Mouse (Mus musculus) CH12.LX (cell line): ENCODE results near the gene Rbp4. TPM values are rescaled to one million over a fixed set of nuclear protein-coding genes. Genes with fewer than 3 reads are reported as not detected.

Source experiments
- DNase-seq: peaks from one replicate; pipeline ENCODE4 v3.0.0-alpha.2; 2013; ENCODE audit errors: extremely low read depth
- H3K27ac ChIP-seq: 2 replicates; pipeline ENCODE4 v1.5.1; 2012; ENCODE audit warnings: low read depth, mild to moderate bottlenecking, control low read depth, moderate library complexity; ENCODE audit not compliant: insufficient read depth
- H3K27me3 ChIP-seq: replicated peaks from 2 replicates; pipeline ENCODE3; 2012; ENCODE audit warnings: inconsistent platforms
- H3K36me3 ChIP-seq, 2 experiments: replicated peaks in 1 of 2; 2 replicates each; pipeline versions ENCODE3 to v1.6.1; 2012; ENCODE audit warnings: inconsistent platforms in 1 of 2, low read length in 1 of 2, mild to moderate bottlenecking in 1 of 2, mixed read lengths in 1 of 2, moderate library complexity in 1 of 2; ENCODE audit not compliant: control insufficient read depth in 1 of 2, insufficient read depth in 1 of 2
- H3K4me1 ChIP-seq, 2 experiments: 2 replicates each; pipeline ENCODE4 v1.6.1; 2012; ENCODE audit warnings: inconsistent platforms in 1 of 2, moderate library complexity in 1 of 2; ENCODE audit not compliant: insufficient read depth in 2 of 2, control insufficient read depth in 1 of 2
- H3K4me2 ChIP-seq: 2 replicates; pipeline ENCODE4 v1.6.1; 2012; ENCODE audit warnings: low read depth, mild to moderate bottlenecking, control low read depth; ENCODE audit not compliant: poor library complexity, insufficient read depth, severe bottlenecking
- H3K4me3 ChIP-seq, 3 experiments: fragments of 150-350 bp in 1 of 3; sonication (generic) in 1 of 3; replicated peaks in 1 of 3; 2 replicates each; pipeline versions ENCODE3 to v1.5.1; 2011 to 2012; ENCODE audit warnings: low read depth in 2 of 3, low read length in 2 of 3, mild to moderate bottlenecking in 2 of 3, moderate library complexity in 2 of 3, control low read depth in 1 of 3, improper control_type of control experiment in 1 of 3, inconsistent platforms in 1 of 3, mixed read lengths in 1 of 3; ENCODE audit not compliant: poor library complexity in 1 of 3
- H3K79me2 ChIP-seq: replicated peaks from 2 replicates; pipeline ENCODE4 v1.6.1; 2012; ENCODE audit warnings: mild to moderate bottlenecking, moderate library complexity; ENCODE audit not compliant: control insufficient read depth, poor library complexity, insufficient read depth, severe bottlenecking; ENCODE audit errors: extremely low read depth
- H3K9ac ChIP-seq: 2 replicates; pipeline ENCODE4 v1.6.1; 2012; ENCODE audit warnings: low read depth, mild to moderate bottlenecking, control low read depth, moderate library complexity; ENCODE audit not compliant: insufficient read depth
- H3K9me3 ChIP-seq: replicated peaks from 2 replicates; pipeline ENCODE3; 2012; ENCODE audit warnings: low read length, inconsistent platforms, mixed read lengths
- BHLHE40 ChIP-seq: IDR thresholded peaks from 2 replicates; pipeline ENCODE4 v1.6.1; 2011; ENCODE audit warnings: mild to moderate bottlenecking, low read depth, low read length, improper control_type of control experiment
- CTCF ChIP-seq, 2 experiments: IDR thresholded peaks in 1 of 2; conservative IDR thresholded peaks in 1 of 2; 2 replicates each; pipeline ENCODE4 v1.5.1; 2011 to 2012; ENCODE audit warnings: low read depth in 2 of 2, low read length in 2 of 2, improper control_type of control experiment in 1 of 2, inconsistent platforms in 1 of 2, mild to moderate bottlenecking in 1 of 2, moderate library complexity in 1 of 2
- EP300 ChIP-seq: IDR thresholded peaks from 2 replicates; pipeline ENCODE4 v1.6.1; 2011; ENCODE audit warnings: low read length, improper control_type of control experiment
- IRF4 ChIP-seq: IDR thresholded peaks from 2 replicates; pipeline ENCODE4 v1.6.1; 2014; ENCODE audit warnings: low read depth, mild to moderate bottlenecking, inconsistent platforms, low read length, improper control_type of control experiment
- MAX ChIP-seq: IDR thresholded peaks from 2 replicates; pipeline ENCODE4 v1.6.1; 2011; ENCODE audit warnings: low read length, improper control_type of control experiment
- MEF2A ChIP-seq: IDR thresholded peaks from 2 replicates; pipeline ENCODE4 v1.6.1; 2014; ENCODE audit warnings: low read depth, mild to moderate bottlenecking, inconsistent platforms, low read length, improper control_type of control experiment, borderline replicate concordance
- MXI1 ChIP-seq: IDR thresholded peaks from 2 replicates; pipeline ENCODE4 v1.6.1; 2011; ENCODE audit warnings: mild to moderate bottlenecking, low read depth, low read length, improper control_type of control experiment
- MYC ChIP-seq: IDR thresholded peaks from 2 replicates; pipeline ENCODE4 v1.6.1; 2011; ENCODE audit warnings: low read depth, mild to moderate bottlenecking, improper control_type of control experiment, low read length
- NRF1 ChIP-seq: IDR thresholded peaks from 2 replicates; pipeline ENCODE4 v1.6.1; 2014; ENCODE audit warnings: low read depth, mild to moderate bottlenecking, inconsistent platforms, low read length, improper control_type of control experiment, moderate library complexity
- POLR2A ChIP-seq: IDR thresholded peaks from 2 replicates; pipeline ENCODE4 v1.6.1; 2011; ENCODE audit warnings: low read depth, mild to moderate bottlenecking, improper control_type of control experiment, low read length
- POLR2AphosphoS2 ChIP-seq: IDR thresholded peaks from 2 replicates; pipeline ENCODE4 v1.6.1; 2011; ENCODE audit warnings: low read depth, low read length, improper control_type of control experiment
- RAD21 ChIP-seq: IDR thresholded peaks from 2 replicates; pipeline ENCODE4 v1.6.1; 2011; ENCODE audit warnings: low read depth, mild to moderate bottlenecking, low read length, improper control_type of control experiment, moderate library complexity
- TCF12 ChIP-seq: IDR thresholded peaks from 2 replicates; pipeline ENCODE4 v1.6.1; 2014; ENCODE audit warnings: low read depth, mild to moderate bottlenecking, inconsistent platforms, low read length, improper control_type of control experiment
- dilution Hi-C: fragments of 300-500 bp; cut with MboI; formaldehyde crosslinking; loops from 2 replicates; pipeline ENCODE4 v1.14.3; 2020; ENCODE audit warnings: low sequenced_read_pairs; ENCODE audit not compliant: extremely low pct_unique_long_range_greater_than_20kb, extremely low pct_ligation_motif_present
- in situ Hi-C: fragments of 300-500 bp; cut with MboI; formaldehyde crosslinking; loops from 3 replicates; pipeline ENCODE4 v1.14.3; 2019; ENCODE audit warnings: low sequenced_read_pairs, low pct_ligation_motif_present, low pct_unique_long_range_greater_than_20kb, mixed read lengths
- polyA plus RNA-seq: library from polyadenylated mRNA; unstranded; fragments of >175 nt; gene quantifications from 2 replicates; pipeline ENCODE4 v1.2.1, GENCODE M21; 2012; ENCODE audit warnings: low read depth; ENCODE audit not compliant: insufficient read length
- total RNA-seq, 2 experiments: library from RNA; depleted of rRNA; stranded (reverse); fragments of 300-350 nt in 1 of 2; fragments of >200 nt in 1 of 2; gene quantifications; 2 replicates each; pipeline ENCODE4 v1.2.3; 2012 to 2014

Gene Rbp4
- total and polyA plus RNA-seq, 3 experiments: 0.13 TPM; not detected in 2

DNA sequence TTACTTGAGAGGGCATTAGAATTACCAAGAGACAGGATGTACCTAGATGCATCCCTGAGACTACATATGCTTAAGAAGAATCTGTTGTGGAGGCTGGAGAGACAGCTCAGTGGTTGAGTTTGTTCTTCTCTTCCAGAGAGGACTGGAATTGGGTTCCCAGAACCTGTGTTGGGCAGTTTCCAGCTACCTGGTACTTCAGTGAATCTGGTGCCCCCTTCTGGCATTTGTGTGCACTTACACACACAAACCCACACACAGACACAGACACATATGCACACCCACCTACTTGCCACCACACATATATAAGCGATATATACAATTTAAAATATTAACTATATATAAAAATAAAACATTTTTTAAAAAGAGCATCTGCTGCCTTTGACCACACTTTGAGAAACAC lies 31.2 kb upstream of the Rbp4 start:
- TF ChIP-seq CTCF (conservative IDR thresholded peaks at IDR 0.05 in 1 of 2, IDR thresholded peaks at IDR 0.05 in 1 of 2; ENCODE audit: low read depth in 2 of 2, low read length in 2 of 2): peak in 1 of 2 experiments; percentile 45; a peak in 2 of 4 replicates
- peak; percentile 34 for TF ChIP-seq RAD21
- no peak for TF ChIP-seq MXI1
- no peaks in the 10 kb centered on the region for H3K36me3 ChIP-seq
- H3K9me3 ChIP-seq: no peaks in the 10 kb centered on the region
- in situ Hi-C loops: no loop called here
- H3K9ac ChIP-seq: no peak overlapping the region
- peaks cover 9 to 13% of the 10 kb centered on the region in 2 experiments; a peak in 3 of 4 replicates for H3K4me1 ChIP-seq
- peak; percentile 12 for DNase-seq
- no peak overlapping the region for H3K4me3 ChIP-seq
- no peak overlapping the region for H3K4me2 ChIP-seq
- no peaks in the 10 kb centered on the region for H3K27me3 ChIP-seq
- H3K27ac ChIP-seq: no peak overlapping the region
- dilution Hi-C loops: no loop called here
- H3K79me2 ChIP-seq: no peaks in the 10 kb centered on the region

DNA sequence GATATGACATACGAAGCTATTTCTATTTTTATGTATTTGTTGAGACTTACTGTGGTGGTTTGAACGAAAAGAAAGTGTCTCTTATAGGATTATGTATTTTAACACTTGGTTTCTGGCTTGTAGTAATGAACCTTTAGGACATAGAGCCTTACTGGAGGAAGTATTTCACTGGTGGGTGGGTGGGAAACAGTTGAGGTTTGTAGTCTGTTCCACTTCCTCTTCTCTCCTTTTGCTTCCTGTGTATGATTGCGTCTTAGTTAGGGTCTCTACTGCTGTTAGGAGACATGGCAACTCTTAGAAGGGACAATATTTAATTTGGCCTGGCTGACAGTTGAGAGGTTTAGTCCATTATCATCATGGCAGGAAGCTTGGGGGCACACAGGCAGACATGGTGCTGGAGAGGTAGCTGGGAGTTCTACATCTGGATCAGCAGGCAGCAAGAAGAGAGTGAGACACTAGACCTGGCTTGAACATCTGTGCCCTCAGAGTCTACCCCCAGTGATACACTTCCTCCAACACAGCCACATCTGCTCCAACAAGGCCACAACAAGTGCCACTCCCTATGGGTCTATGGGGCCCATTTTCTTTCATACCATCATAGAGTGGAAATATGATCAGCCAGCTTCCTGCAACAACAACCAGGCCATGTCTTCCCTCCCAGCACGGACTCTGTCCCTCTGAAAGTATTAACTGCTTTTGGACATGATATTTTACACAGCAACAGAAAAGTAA lies 18.6 kb upstream of the Rbp4 start:
- peak; percentile 61 for DNase-seq
- Histone ChIP-seq H3K9ac (no peak overlapping the region), H3K79me2 (no peaks in the 10 kb centered on the region), H3K36me3 (no peaks in the 10 kb centered on the region), H3K4me2 (no peak overlapping the region), H3K4me1 (peaks cover 4 to 13% of the 10 kb centered on the region in 2 experiments), H3K27me3 (no peaks in the 10 kb centered on the region), H3K27ac (0 out of 2 replicates have a peak overlapping the region, but pooled peaks have one; percentile 13), H3K9me3 (peaks cover 4% of the 10 kb centered on the region), H3K4me3 (no peak overlapping the region)
- in situ Hi-C loops: no loop called here
- TF ChIP-seq EP300 (peak; percentile 67), NRF1 (no peak), POLR2AphosphoS2 (no peak), MAX (peak; percentile 5; the same call in 1 of the 2 replicates), MYC (0 out of 2 replicates have a peak, but pooled peaks have one; percentile 12), POLR2A (0 out of 2 replicates have a peak, but pooled peaks have one; percentile 18), BHLHE40 (no peak), TCF12 (peak; percentile 31; the same call in 1 of the 2 replicates)
- dilution Hi-C loops: no loop called here

DNA sequence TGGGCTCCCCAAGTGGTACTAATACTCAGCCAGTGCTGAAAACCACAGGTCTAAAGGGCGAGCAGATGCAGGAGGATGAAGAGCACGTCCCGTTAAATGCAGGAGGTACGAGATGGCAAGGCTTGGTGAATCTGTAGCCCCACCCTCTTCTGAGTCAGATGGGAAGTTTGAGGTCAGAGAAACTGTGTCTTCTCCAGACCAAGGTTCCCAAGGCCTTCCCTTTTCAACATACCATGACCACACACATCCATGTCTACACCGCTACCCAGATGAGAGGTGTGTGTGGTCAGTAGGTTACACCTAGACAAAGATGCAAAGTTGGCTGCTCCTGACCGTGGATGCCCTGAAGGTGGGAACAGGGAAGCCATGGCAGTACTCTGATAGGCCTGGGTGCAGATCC lies 9.7 kb upstream of the Rbp4 start:
- no peaks in the 10 kb centered on the region for H3K9me3 ChIP-seq
- no peak overlapping the region for H3K4me3 ChIP-seq
- no peak overlapping the region for H3K27ac ChIP-seq
- H3K27me3 ChIP-seq: no peaks in the 10 kb centered on the region
- H3K36me3 ChIP-seq: no peaks in the 10 kb centered on the region
- peak overlapping the region; percentile 22; the same call in 1 of the 2 replicates for H3K4me2 ChIP-seq
- in situ Hi-C loops: no loop called here
- DNase-seq: no peak
- H3K79me2 ChIP-seq: no peaks in the 10 kb centered on the region
- peaks cover 6% of the 10 kb centered on the region in 2 experiments for H3K4me1 ChIP-seq
- dilution Hi-C loops: no loop called here
- TF ChIP-seq MEF2A (no peak), IRF4 (peak; percentile 47; the same call in 1 of the 2 replicates)
- H3K9ac ChIP-seq: no peak overlapping the region
